Mouse (Mus musculus): ENCODE results near the gene Grap2.

Gene Grap2

GRCm38 (mm10) chr15:80636757-80637372, 64.5 kb downstream of the Grap2 start:
- no peak for DNase-seq (ENCODE audit: low read depth, low spot score)

- DNase-seq (ENCODE audit: low read depth, low spot score), result no peak
Observed at GRCm38 (mm10) chr15:80639071-80639702, 66.8 kb downstream of the Grap2 start.

- DNase-seq (ENCODE audit: low read depth, low spot score), result no peak
Observed at GRCm38 (mm10) chr15:80639874-80640273, 67.5 kb downstream of the Grap2 start.

GRCm38 (mm10) chr15:80641702-80642435, 69.5 kb downstream of the Grap2 start:
- DNase-seq (ENCODE audit: low read depth, low spot score), result no peak

- no peak for DNase-seq (ENCODE audit: low read depth, low spot score)
Observed at GRCm38 (mm10) chr15:80645006-80645797, 72.8 kb downstream of the Grap2 start.

- no peak for DNase-seq (ENCODE audit: low read depth, low spot score)
Observed at GRCm38 (mm10) chr15:80648977-80649606, 76.7 kb downstream of the Grap2 start.

GRCm38 (mm10) chr15:80650412-80650811, 78.0 kb downstream of the Grap2 start:
- DNase-seq (ENCODE audit: low read depth, low spot score), result no peak

GRCm38 (mm10) chr15:80653865-80654264, 81.5 kb downstream of the Grap2 start:
- no peak for DNase-seq (ENCODE audit: low read depth, low spot score)

- no peak for DNase-seq (ENCODE audit: low read depth, low spot score)
Observed at GRCm38 (mm10) chr15:80658815-80659471, 86.5 kb downstream of the Grap2 start.

GRCm38 (mm10) chr15:80660963-80661362, 88.6 kb downstream of the Grap2 start:
- no peak for DNase-seq (ENCODE audit: low read depth, low spot score)

GRCm38 (mm10) chr15:80664444-80664843, 92.0 kb downstream of the Grap2 start:
- no peak for DNase-seq (ENCODE audit: low read depth, low spot score)

- no peak for DNase-seq (ENCODE audit: low read depth, low spot score)
Observed at GRCm38 (mm10) chr15:80671295-80672252, 99.2 kb downstream of the Grap2 start, which contains the start of gene Fam83f. Gene Fam83f, plus strand, starts transcription at chr15:80671847.

- no peak for DNase-seq (ENCODE audit: low read depth, low spot score)
Observed at GRCm38 (mm10) chr15:80672810-80673209, 100.4 kb downstream of the Grap2 start.

GRCm38 (mm10) chr15:80673337-80674095, 101.1 kb downstream of the Grap2 start:
- DNase-seq (ENCODE audit: low read depth, low spot score), result no peak

- no peak for DNase-seq (ENCODE audit: low read depth, low spot score)
Observed at GRCm38 (mm10) chr15:80674700-80675099, 102.3 kb downstream of the Grap2 start.

- DNase-seq (ENCODE audit: low read depth, low spot score), result no peak
Observed at GRCm38 (mm10) chr15:80679515-80680215, 107.3 kb downstream of the Grap2 start.

GRCm38 (mm10) chr15:80680347-80681030, 108.1 kb downstream of the Grap2 start:
- DNase-seq (ENCODE audit: low read depth, low spot score), result no peak

GRCm38 (mm10) chr15:80681466-80681881, 109.1 kb downstream of the Grap2 start:
- no peak for DNase-seq (ENCODE audit: low read depth, low spot score)

Data from retina, postnatal 7 days (tissue).